Mouse (Mus musculus) heart, embryonic 12.5 days (tissue): Measurements from ENCODE around the gene Slx4ip. TPM values are rescaled to one million over a fixed set of nuclear protein-coding genes. Genes with fewer than 3 reads are reported as not detected.

Source experiments
- polyA plus RNA-seq: library from polyadenylated mRNA; unstranded; fragments of >200 nt; fragmentation: Nextera tagmentation; extraction: Ambion mirVana; gene quantifications from 2 replicates; pipeline ENCODE4 v1.2.1, GENCODE M21; 2016

Slx4ip gene
- polyA plus RNA-seq, 1 experiment from 2014 or later: 4.9 TPM

Other genes starting within 250 kb of the Slx4ip start
- 0.67 and 1.0 TPM in 2 replicates for gene Snap25, start 177.8 kb upstream of the Slx4ip start, polyA plus RNA-seq
- gene AL731706.2, start 5.5 kb upstream of the Slx4ip start, polyA plus RNA-seq: 33.9 and 35.2 TPM in 2 replicates
- 35.9 and 39.1 TPM in 2 replicates for gene AL731706.1, start 171 bp downstream of the Slx4ip start, polyA plus RNA-seq
- gene Mkks, start 171 bp downstream of the Slx4ip start, polyA plus RNA-seq: 18.5 and 20.3 TPM in 2 replicates
- 26.2 and 26.6 TPM in 2 replicates for gene Jag1, start 225.4 kb downstream of the Slx4ip start, polyA plus RNA-seq